Mouse (Mus musculus): ENCODE measurements at regions not wholly inside any gene's neighbourhood (a gene's known extent, or its start where the extent isn't known, plus 50 kb on each side); places are given as distances from the start of the nearest gene placed in this dataset.
"Not testable (repeated sequence)": the region's sequence is repeated elsewhere in the genome, so short reads cannot be mapped to it uniquely, and the experiment has no call there.

DNA sequence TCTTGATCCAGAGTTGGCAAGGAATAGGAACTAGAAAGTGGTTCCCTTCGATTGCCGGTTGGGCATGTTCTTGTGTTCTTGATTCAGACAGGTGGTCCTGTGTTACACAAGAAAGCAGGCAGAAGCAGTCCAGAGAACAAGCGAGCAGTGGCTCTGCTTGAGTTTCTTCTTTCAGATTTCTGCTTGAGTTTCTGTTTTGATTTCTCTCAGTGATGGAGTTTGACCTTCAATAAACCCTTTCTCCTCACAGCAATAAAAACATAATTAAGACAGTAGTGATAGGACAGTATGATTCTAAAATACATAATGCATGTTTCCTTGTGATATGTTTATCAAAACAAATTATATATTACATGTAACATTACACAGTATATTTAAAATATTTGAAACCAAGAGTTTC, 59.1 kb downstream of the Klf6 start:
- H3K4me3 ChIP-seq = no peak overlapping the region
- H3K9ac ChIP-seq = no peak overlapping the region
- H3K4me2 ChIP-seq = no peak overlapping the region
- H3K27ac ChIP-seq (ENCODE audit: poor library complexity, severe bottlenecking) = no peak overlapping the region
- no peak for ATAC-seq (ENCODE audit: insufficient number of reproducible peaks, low FRiP score)
- H3K9me3 ChIP-seq (replicated peaks) = no peaks in the 10 kb centered on the region
- H3K36me3 ChIP-seq = no peaks in the 10 kb centered on the region
- 79% methylated on average over 3 of the region's 3 CpGs for WGBS
- H3K27me3 ChIP-seq (replicated peaks) = no peaks in the 10 kb centered on the region
- no peaks in the 10 kb centered on the region for H3K4me1 ChIP-seq (replicated peaks)

DNA sequence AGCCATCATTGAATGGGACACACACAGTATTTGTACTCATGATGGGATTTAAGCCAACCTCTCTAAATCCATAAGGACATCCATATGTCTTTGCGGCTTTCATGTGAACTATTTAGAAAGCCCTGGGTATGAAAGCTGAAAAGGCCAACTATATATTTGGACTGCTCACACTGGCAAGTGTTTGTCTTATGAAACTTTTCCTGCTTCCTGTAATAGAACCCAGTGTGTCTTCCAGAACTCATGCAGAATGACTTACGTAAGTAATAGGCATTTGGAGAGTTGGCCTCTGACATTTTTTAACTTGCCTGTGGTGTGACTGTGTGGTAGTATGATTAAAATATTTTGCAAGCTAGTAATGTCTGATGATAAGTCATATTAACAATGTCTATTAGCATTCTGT, 70.2 kb downstream of the Klf6 start:
- Histone ChIP-seq H3K9ac (no peak overlapping the region), H3K4me2 (no peak overlapping the region), H3K27ac (ENCODE audit: poor library complexity, severe bottlenecking) (no peak overlapping the region), H3K9me3 (replicated peaks) (no peaks in the 10 kb centered on the region), H3K36me3 (no peaks in the 10 kb centered on the region), H3K4me1 (replicated peaks) (no peaks in the 10 kb centered on the region), H3K4me3 (no peak overlapping the region), H3K27me3 (replicated peaks) (no peaks in the 10 kb centered on the region)
- 81% methylated on average over 2 of the region's 2 CpGs for WGBS
- no peak for ATAC-seq (ENCODE audit: insufficient number of reproducible peaks, low FRiP score)

DNA sequence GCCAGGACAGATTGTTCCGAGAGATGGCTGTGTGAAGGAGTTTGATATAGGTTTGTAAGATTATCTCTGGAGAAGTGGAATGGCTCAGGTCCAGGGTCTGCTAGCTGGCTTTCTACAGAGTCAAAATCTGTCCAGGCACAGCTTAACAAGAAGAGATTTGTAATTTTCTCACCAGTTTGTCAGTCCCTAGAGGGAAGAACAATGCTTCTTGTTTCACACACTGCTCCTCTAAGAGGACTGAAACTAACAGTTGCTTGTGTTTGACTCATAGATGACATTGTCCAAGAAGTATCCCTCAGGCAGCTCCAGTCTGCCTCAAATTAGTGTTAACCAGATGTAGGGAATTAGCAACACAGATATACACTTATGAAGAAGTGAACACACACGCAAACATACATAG, 76.2 kb downstream of the Klf6 start:
- no peak for ATAC-seq (ENCODE audit: insufficient number of reproducible peaks, low FRiP score)
- H3K27me3 ChIP-seq (replicated peaks) = no peaks in the 10 kb centered on the region
- H3K9me3 ChIP-seq (replicated peaks) = no peaks in the 10 kb centered on the region
- no peak overlapping the region for H3K4me2 ChIP-seq
- no peak overlapping the region for H3K27ac ChIP-seq (ENCODE audit: poor library complexity, severe bottlenecking)
- H3K9ac ChIP-seq = no peak overlapping the region
- WGBS = 61% methylated on average over 2 of the region's 2 CpGs
- no peaks in the 10 kb centered on the region for H3K36me3 ChIP-seq
- H3K4me1 ChIP-seq (replicated peaks) = peaks cover 5% of the 10 kb centered on the region; the same call in 1 of the 2 replicates
- no peak overlapping the region for H3K4me3 ChIP-seq

DNA sequence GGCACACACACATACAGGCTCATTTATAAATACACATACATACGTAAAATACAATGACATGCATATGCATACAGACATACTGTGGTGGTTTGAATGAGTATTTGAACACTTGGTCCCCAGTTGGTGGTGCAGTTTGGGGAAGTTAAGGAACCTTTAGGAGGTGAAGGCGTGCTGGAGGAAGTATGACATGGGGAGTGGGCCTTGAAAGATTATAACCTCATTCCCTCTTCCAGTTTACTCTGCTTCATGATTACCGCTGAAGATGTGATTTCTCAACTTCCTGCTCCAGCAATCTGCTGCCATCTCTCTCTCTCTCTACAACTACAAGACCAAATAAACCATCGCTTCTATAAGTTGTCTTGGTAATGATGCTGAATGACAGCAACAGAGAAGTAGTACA, 76.7 kb downstream of the Klf6 start:
- no peak overlapping the region for H3K4me2 ChIP-seq
- no peaks in the 10 kb centered on the region for H3K27me3 ChIP-seq (replicated peaks)
- no peak overlapping the region for H3K4me3 ChIP-seq
- H3K9me3 ChIP-seq (replicated peaks) = no peaks in the 10 kb centered on the region
- H3K27ac ChIP-seq (ENCODE audit: poor library complexity, severe bottlenecking) = no peak overlapping the region
- no peaks in the 10 kb centered on the region for H3K36me3 ChIP-seq
- no peak for ATAC-seq (ENCODE audit: insufficient number of reproducible peaks, low FRiP score)
- 78% methylated on average over 4 of the region's 4 CpGs for WGBS
- H3K9ac ChIP-seq = no peak overlapping the region
- H3K4me1 ChIP-seq (replicated peaks) = peaks cover 5% of the 10 kb centered on the region; the same call in 1 of the 2 replicates

DNA sequence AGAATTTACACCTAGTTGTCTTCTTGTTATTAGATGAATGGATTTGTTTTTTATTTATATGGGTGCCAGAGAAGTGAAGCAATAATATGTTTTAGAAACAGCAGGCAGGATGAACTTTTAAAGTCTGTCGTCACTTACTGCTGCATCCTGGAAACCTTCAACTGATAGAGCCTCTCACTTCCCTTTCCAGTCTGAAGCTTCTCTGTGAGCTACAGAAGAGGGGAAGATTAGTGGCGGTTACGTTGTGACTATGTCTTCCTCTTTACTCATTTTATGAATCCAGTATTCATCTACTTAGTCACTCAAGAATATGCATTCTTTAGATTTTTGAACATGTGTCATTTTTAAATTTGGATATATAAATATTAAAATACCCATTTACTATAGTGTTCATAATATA, 78.1 kb downstream of the Klf6 start:
- Histone ChIP-seq H3K27ac (ENCODE audit: poor library complexity, severe bottlenecking) (no peak overlapping the region), H3K9me3 (replicated peaks) (no peaks in the 10 kb centered on the region), H3K9ac (no peak overlapping the region), H3K4me1 (replicated peaks) (peaks cover 5% of the 10 kb centered on the region; the same call in 1 of the 2 replicates), H3K4me2 (no peak overlapping the region), H3K4me3 (no peak overlapping the region), H3K36me3 (no peaks in the 10 kb centered on the region), H3K27me3 (replicated peaks) (no peaks in the 10 kb centered on the region)
- 31% methylated on average over 3 of the region's 3 CpGs for WGBS
- no peak for ATAC-seq (ENCODE audit: insufficient number of reproducible peaks, low FRiP score)

DNA sequence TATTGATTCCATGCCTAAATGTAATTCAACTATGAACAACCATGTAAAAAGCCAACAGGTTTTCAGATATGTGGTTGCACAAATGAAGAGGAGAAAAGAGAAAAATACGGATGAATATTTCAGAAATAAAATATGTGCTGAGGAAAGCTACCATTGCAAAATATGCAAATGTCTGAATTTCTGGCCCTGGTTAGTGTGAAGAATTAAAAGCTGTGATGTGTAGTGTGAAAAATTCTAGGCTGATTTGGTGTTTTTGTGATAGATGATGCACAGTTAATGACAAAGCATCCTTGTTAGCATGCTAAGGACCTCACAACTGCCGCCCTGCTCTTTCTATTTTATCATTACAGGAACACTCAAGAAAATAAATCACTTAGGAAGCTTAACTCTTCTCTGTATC, 91.6 kb downstream of the Klf6 start:
- H3K4me2 ChIP-seq = no peak overlapping the region
- H3K27ac ChIP-seq (ENCODE audit: poor library complexity, severe bottlenecking) = no peak overlapping the region
- H3K27me3 ChIP-seq (replicated peaks) = no peaks in the 10 kb centered on the region
- H3K36me3 ChIP-seq = no peaks in the 10 kb centered on the region
- WGBS = 82% methylated on average over 2 of the region's 2 CpGs
- no peaks in the 10 kb centered on the region for H3K4me1 ChIP-seq (replicated peaks)
- no peak overlapping the region for H3K4me3 ChIP-seq
- no peak for ATAC-seq (ENCODE audit: insufficient number of reproducible peaks, low FRiP score)
- no peaks in the 10 kb centered on the region for H3K9me3 ChIP-seq (replicated peaks)
- no peak overlapping the region for H3K9ac ChIP-seq

DNA sequence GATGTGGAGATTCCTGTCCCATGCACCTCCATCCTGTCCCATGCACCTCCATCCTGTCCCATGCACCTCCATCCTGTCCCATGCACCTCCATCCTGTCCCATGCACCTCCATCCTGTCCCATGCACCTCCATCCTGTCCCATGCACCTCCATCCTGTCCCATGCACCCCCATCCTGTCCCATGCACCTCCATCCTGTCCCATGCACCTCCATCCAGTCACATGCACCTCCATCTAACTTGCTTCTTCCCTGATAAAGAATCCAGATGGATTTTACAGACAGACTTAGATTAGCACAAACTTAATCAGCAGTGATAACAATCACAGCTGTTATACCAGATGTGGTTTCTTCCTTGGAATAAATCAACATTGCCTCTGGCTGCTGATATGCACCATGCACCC, 93.8 kb downstream of the Klf6 start:
- not testable (repeated sequence) for H3K27ac ChIP-seq (ENCODE audit: poor library complexity, severe bottlenecking); H3K9me3 ChIP-seq (replicated peaks); H3K36me3 ChIP-seq; H3K4me2 ChIP-seq; H3K4me1 ChIP-seq (replicated peaks); ATAC-seq (ENCODE audit: insufficient number of reproducible peaks, low FRiP score); H3K9ac ChIP-seq; H3K27me3 ChIP-seq (replicated peaks); H3K4me3 ChIP-seq

DNA sequence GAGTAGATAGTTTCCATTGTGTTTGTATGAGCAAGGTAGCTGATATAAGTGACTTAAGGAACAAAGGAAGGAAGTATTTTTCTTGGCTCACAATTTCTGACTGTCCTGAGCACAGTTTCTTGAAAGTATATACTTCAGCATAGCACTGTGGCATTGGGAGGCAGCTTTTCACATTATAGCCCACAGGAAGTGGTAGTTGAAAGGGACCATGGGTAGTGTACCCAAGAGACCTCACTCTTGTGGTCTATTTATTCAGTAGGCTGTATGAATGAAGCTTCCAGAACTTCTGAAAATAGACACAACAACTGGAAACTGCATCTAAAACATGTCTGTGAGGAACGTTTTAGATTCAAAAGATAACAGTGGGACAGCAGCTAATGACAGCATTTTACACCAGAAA, 94.9 kb downstream of the Klf6 start:
- no peaks in the 10 kb centered on the region for H3K9me3 ChIP-seq (replicated peaks)
- no peak overlapping the region for H3K27ac ChIP-seq (ENCODE audit: poor library complexity, severe bottlenecking)
- H3K4me1 ChIP-seq (replicated peaks) = no peaks in the 10 kb centered on the region
- no peak overlapping the region for H3K4me3 ChIP-seq
- no peaks in the 10 kb centered on the region for H3K27me3 ChIP-seq (replicated peaks)
- H3K9ac ChIP-seq = no peak overlapping the region
- no peak overlapping the region for H3K4me2 ChIP-seq
- 30% methylated on average over 1 of the region's 1 CpGs for WGBS
- no peak for ATAC-seq (ENCODE audit: insufficient number of reproducible peaks, low FRiP score)
- no peaks in the 10 kb centered on the region for H3K36me3 ChIP-seq

DNA sequence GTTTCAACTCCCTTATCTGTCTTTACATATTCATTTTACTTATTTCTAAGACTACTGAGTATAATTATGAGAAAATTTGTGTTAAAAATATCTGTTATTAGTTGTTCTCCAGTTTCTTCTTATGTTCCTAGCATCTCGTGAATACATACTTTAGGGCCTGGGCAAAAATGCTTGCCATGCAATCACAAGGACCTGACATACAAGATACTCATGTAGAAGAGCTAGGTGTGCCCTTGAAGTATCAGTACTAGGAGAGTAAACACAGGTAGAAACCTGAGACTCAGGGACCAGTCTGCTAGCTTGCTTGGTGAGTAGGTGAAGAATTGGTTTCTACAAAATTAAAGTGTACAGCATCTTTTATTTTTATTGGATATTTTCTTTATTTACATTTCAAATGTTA, 101.7 kb downstream of the Klf6 start:
- no peak for ATAC-seq (ENCODE audit: insufficient number of reproducible peaks, low FRiP score)
- Histone ChIP-seq H3K27ac (ENCODE audit: poor library complexity, severe bottlenecking) (no peak overlapping the region), H3K4me2 (no peak overlapping the region), H3K4me3 (no peak overlapping the region), H3K27me3 (replicated peaks) (no peaks in the 10 kb centered on the region), H3K4me1 (replicated peaks) (no peaks in the 10 kb centered on the region), H3K9me3 (replicated peaks) (no peaks in the 10 kb centered on the region), H3K9ac (no peak overlapping the region), H3K36me3 (no peaks in the 10 kb centered on the region)
- WGBS = 83% methylated on average over 1 of the region's 1 CpGs

DNA sequence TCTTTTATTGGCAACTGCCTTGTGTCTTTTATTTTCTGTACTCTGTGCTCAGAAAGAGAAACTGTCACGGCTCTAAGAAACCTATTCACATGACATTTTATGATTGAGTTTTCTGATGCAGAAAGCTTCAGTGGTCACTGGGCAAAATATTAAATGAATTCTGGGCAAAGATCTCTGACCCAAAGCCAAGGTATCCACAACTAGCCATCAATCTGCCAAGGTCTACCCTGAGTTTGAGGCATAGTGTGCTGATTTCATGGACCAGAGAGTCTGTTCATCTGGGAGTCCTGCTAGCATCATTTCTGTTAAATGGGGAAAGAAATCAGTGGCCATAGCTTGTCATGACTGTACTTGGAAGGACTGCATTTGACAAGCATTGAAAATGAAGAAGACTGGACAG, 103.3 kb downstream of the Klf6 start:
- Histone ChIP-seq H3K9ac (no peak overlapping the region), H3K27ac (ENCODE audit: poor library complexity, severe bottlenecking) (no peak overlapping the region), H3K4me3 (no peak overlapping the region), H3K27me3 (replicated peaks) (no peaks in the 10 kb centered on the region), H3K9me3 (replicated peaks) (no peaks in the 10 kb centered on the region), H3K4me2 (no peak overlapping the region), H3K4me1 (replicated peaks) (no peaks in the 10 kb centered on the region), H3K36me3 (no peaks in the 10 kb centered on the region)
- WGBS = 84% methylated on average over 1 of the region's 1 CpGs
- no peak for ATAC-seq (ENCODE audit: insufficient number of reproducible peaks, low FRiP score)

DNA sequence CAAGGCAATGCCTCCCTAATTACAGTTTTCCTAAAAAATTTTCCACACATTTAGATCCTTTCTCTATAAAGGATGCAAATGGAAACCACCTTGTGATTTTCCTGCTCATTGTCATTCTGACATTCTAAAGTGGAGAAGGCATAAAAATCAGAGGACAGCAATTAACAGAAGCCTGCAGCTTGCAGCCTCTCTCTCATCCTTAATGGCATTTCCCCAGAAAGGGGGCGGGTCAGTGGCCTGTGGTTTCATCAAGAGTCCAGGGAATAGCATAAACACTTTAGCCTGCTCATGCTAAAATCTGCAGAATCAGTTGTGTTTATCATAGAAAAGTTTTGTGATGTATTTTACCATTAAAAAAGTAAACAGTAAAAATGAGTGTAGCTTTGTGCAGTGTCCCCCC, 117.3 kb downstream of the Klf6 start:
- ATAC-seq (ENCODE audit: insufficient number of reproducible peaks, low FRiP score) = no peak
- Histone ChIP-seq H3K9me3 (replicated peaks) (no peaks in the 10 kb centered on the region), H3K27ac (ENCODE audit: poor library complexity, severe bottlenecking) (no peak overlapping the region), H3K36me3 (no peaks in the 10 kb centered on the region), H3K9ac (no peak overlapping the region), H3K4me1 (replicated peaks) (no peaks in the 10 kb centered on the region), H3K4me3 (no peak overlapping the region), H3K4me2 (no peak overlapping the region), H3K27me3 (replicated peaks) (no peaks in the 10 kb centered on the region)
- WGBS = 63% methylated on average over 1 of the region's 1 CpGs

DNA sequence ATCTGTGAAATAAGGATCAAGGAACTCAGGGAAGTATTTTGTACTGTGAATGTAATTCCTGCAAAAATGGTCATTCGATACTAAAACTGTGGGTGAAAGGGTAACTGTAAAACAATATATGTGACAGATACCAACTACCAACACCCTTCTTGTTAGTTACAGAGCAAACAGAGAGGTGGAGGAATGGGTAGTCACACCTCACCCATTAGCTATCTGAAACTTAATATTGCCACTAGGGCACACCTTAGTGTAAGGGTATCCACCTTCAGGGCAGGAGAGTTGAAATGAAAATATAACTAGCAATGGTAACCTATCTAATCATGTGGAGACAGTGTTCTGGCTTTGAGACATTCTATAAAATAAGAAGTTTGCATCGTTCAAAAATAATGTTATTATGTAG, 126.2 kb downstream of the Klf6 start:
- H3K9me3 ChIP-seq (replicated peaks) = no peaks in the 10 kb centered on the region
- H3K4me1 ChIP-seq (replicated peaks) = no peaks in the 10 kb centered on the region
- no peak overlapping the region for H3K27ac ChIP-seq (ENCODE audit: poor library complexity, severe bottlenecking)
- H3K27me3 ChIP-seq (replicated peaks) = no peaks in the 10 kb centered on the region
- no peaks in the 10 kb centered on the region for H3K36me3 ChIP-seq
- WGBS = 93% methylated on average over 2 of the region's 2 CpGs
- ATAC-seq (ENCODE audit: insufficient number of reproducible peaks, low FRiP score) = no peak
- no peak overlapping the region for H3K9ac ChIP-seq
- H3K4me2 ChIP-seq = no peak overlapping the region
- H3K4me3 ChIP-seq = no peak overlapping the region

Measured in heart, embryonic 12.5 days (tissue).